Mouse (Mus musculus): ENCODE measurements around the gene 2510002D24Rik. TPM values are rescaled to one million over a fixed set of nuclear protein-coding genes. Genes with fewer than 3 reads are reported as not detected.
"Not testable (repeated sequence)": the region's sequence is repeated elsewhere in the genome, so short reads cannot be mapped to it uniquely, and the experiment has no call there.

2510002D24Rik gene
- total and polyA plus RNA-seq, 2 experiments from 2014 or later, result 34.1 to 50.1 TPM

GRCm38 (mm10) chr16:18846301-18846820 is 10.0 kb downstream of the 2510002D24Rik start:
- Histone ChIP-seq H3K9ac (replicated peaks; ENCODE audit: low read length) (no peak overlapping the region), H3K36me3 (ENCODE audit: insufficient read depth, low read length) (no peaks in the 10 kb centered on the region), H3K9me3 (ENCODE audit: low read length) (no peaks in the 10 kb centered on the region), H3K4me2 (ENCODE audit: low read depth, low read length) (no peak overlapping the region), H3K4me3 (ENCODE audit: low read length) (no peak overlapping the region), H3K4me1 (ENCODE audit: insufficient read depth, low read length) (no peaks in the 10 kb centered on the region), H3K27me3 (ENCODE audit: insufficient read depth, low read length) (no peaks in the 10 kb centered on the region), H3K27ac (no peak overlapping the region)
- WGBS, result 92% methylated on average over 15 of the region's 15 CpGs
- TF ChIP-seq CTCF (IDR thresholded peaks at IDR 0.05; ENCODE audit: low read depth), result no peak
- DNase-seq (ENCODE audit: low spot score) (no peak), ATAC-seq (no peak)

GRCm38 (mm10) chr16:18849521-18850190 is 13.3 kb downstream of the 2510002D24Rik start:
- not testable (repeated sequence) for H3K9me3 ChIP-seq (ENCODE audit: low read length); H3K27me3 ChIP-seq (ENCODE audit: insufficient read depth, low read length)
- 94% methylated on average over 16 of the region's 17 CpGs for WGBS

GRCm38 (mm10) chr16:18858551-18858950 is 22.2 kb downstream of the 2510002D24Rik start:
- TF ChIP-seq CTCF (IDR thresholded peaks at IDR 0.05; ENCODE audit: low read depth), result peak; percentile 77
- DNase-seq (ENCODE audit: low spot score) (peak; percentile 75), ATAC-seq (peak; percentile 84)
- no peak overlapping the region for H3K4me3 ChIP-seq (ENCODE audit: low read length)
- no peaks in the 10 kb centered on the region for H3K27me3 ChIP-seq (ENCODE audit: insufficient read depth, low read length)
- H3K27ac ChIP-seq, result no peak overlapping the region
- no peak overlapping the region for H3K4me2 ChIP-seq (ENCODE audit: low read depth, low read length)
- no peaks in the 10 kb centered on the region for H3K36me3 ChIP-seq (ENCODE audit: insufficient read depth, low read length)
- H3K9ac ChIP-seq (replicated peaks; ENCODE audit: low read length), result no peak overlapping the region
- no peaks in the 10 kb centered on the region for H3K9me3 ChIP-seq (ENCODE audit: low read length)
- H3K4me1 ChIP-seq (ENCODE audit: insufficient read depth, low read length), result no peaks in the 10 kb centered on the region

More at GRCm38 (mm10) chr16:18849521-18850190, 13.3 kb downstream of the 2510002D24Rik start:
- not testable (repeated sequence) for H3K9ac ChIP-seq (replicated peaks; ENCODE audit: low read length); H3K36me3 ChIP-seq (ENCODE audit: insufficient read depth, low read length); H3K27ac ChIP-seq; DNase-seq (ENCODE audit: low spot score); H3K4me1 ChIP-seq (ENCODE audit: insufficient read depth, low read length); H3K4me2 ChIP-seq (ENCODE audit: low read depth, low read length); H3K4me3 ChIP-seq (ENCODE audit: low read length); ATAC-seq

GRCm38 (mm10) chr16:18860186-18860585 is 23.8 kb downstream of the 2510002D24Rik start:
- Histone ChIP-seq H3K27me3 (ENCODE audit: insufficient read depth, low read length) (no peaks in the 10 kb centered on the region), H3K9ac (replicated peaks; ENCODE audit: low read length) (no peak overlapping the region), H3K4me1 (ENCODE audit: insufficient read depth, low read length) (no peaks in the 10 kb centered on the region), H3K27ac (no peak overlapping the region), H3K4me2 (ENCODE audit: low read depth, low read length) (no peak overlapping the region), H3K36me3 (ENCODE audit: insufficient read depth, low read length) (no peaks in the 10 kb centered on the region), H3K4me3 (ENCODE audit: low read length) (no peak overlapping the region), H3K9me3 (ENCODE audit: low read length) (no peaks in the 10 kb centered on the region)
- ATAC-seq (peak; percentile 38; the same call in 1 of the 2 replicates), DNase-seq (ENCODE audit: low spot score) (peak; percentile 17)
- TF ChIP-seq CTCF (IDR thresholded peaks at IDR 0.05; ENCODE audit: low read depth), result no peak
- WGBS, result 56% methylated on average over 1 of the region's 1 CpGs

- not testable (repeated sequence) for H3K27me3 ChIP-seq (ENCODE audit: insufficient read depth, low read length); H3K27ac ChIP-seq; ATAC-seq; H3K4me1 ChIP-seq (ENCODE audit: insufficient read depth, low read length); H3K4me3 ChIP-seq (ENCODE audit: low read length); H3K9ac ChIP-seq (replicated peaks; ENCODE audit: low read length); H3K4me2 ChIP-seq (ENCODE audit: low read depth, low read length); H3K9me3 ChIP-seq (ENCODE audit: low read length); DNase-seq (ENCODE audit: low spot score)
- H3K36me3 ChIP-seq (ENCODE audit: insufficient read depth, low read length), result peaks cover 18% of the 10 kb centered on the region
- 97% methylated on average over 1 of the region's 1 CpGs for WGBS
These were observed 34.1 kb downstream of the 2510002D24Rik start for GRCm38 (mm10) chr16:18870495-18870894.

- no peak for ATAC-seq
- 2% methylated on average over 17 of the region's 17 CpGs for WGBS
These were observed 39.7 kb downstream of the 2510002D24Rik start for GRCm38 (mm10) chr16:18876091-18876441.

More at GRCm38 (mm10) chr16:18876091-18876441, 39.7 kb downstream of the 2510002D24Rik start:
- peaks cover 18% of the 10 kb centered on the region for H3K36me3 ChIP-seq (ENCODE audit: insufficient read depth, low read length)
- no peaks in the 10 kb centered on the region for H3K27me3 ChIP-seq (ENCODE audit: insufficient read depth, low read length)
- peak overlapping the region; percentile 97 for H3K9ac ChIP-seq (replicated peaks; ENCODE audit: low read length)
- peak overlapping the region; percentile 98 for H3K27ac ChIP-seq
- peak overlapping the region; percentile 80 for H3K4me2 ChIP-seq (ENCODE audit: low read depth, low read length)
- H3K4me1 ChIP-seq (ENCODE audit: insufficient read depth, low read length), result peaks cover 7% of the 10 kb centered on the region
- peak overlapping the region; percentile 89 for H3K4me3 ChIP-seq (ENCODE audit: low read length)
- no peak for TF ChIP-seq CTCF (IDR thresholded peaks at IDR 0.05; ENCODE audit: low read depth)
- H3K9me3 ChIP-seq (ENCODE audit: low read length), result no peaks in the 10 kb centered on the region
- DNase-seq (ENCODE audit: low spot score), result no peak
